Mouse (Mus musculus) myocyte (in vitro differentiated cells): ENCODE results near the gene Myh1.

Experiments
- CEBPB ChIP-seq: IDR thresholded peaks from 2 replicates; pipeline ENCODE4 v1.6.1; 2011; ENCODE audit warnings: mild to moderate bottlenecking, moderate library complexity; ENCODE audit not compliant: poor library complexity, insufficient read depth, severe bottlenecking
- E2F4 ChIP-seq: IDR thresholded peaks from one replicate; pipeline ENCODE4 v1.6.1; 2011; ENCODE audit warnings: mild to moderate bottlenecking, control low read depth, moderate library complexity; ENCODE audit not compliant: insufficient read depth
- MAX ChIP-seq: IDR thresholded peaks from one replicate; pipeline ENCODE4 v1.6.1; 2011; ENCODE audit warnings: low read depth, mild to moderate bottlenecking, control low read depth
- MYOD1 ChIP-seq, 3 experiments: IDR thresholded peaks; one replicate each; pipeline ENCODE4 v1.6.1; 2011; ENCODE audit warnings: control low read depth in 2 of 3, low read depth in 2 of 3, mild to moderate bottlenecking in 2 of 3, moderate library complexity in 1 of 3; ENCODE audit not compliant: insufficient read length in 2 of 3, control insufficient read depth in 1 of 3
- POLR2A ChIP-seq: IDR thresholded peaks from one replicate; pipeline ENCODE4 v1.6.1; 2011; ENCODE audit warnings: low read depth, mild to moderate bottlenecking, control low read depth, moderate library complexity; ENCODE audit not compliant: insufficient read length
- POLR2AphosphoS2 ChIP-seq: IDR thresholded peaks from one replicate; pipeline ENCODE4 v1.6.1; 2011; ENCODE audit warnings: low read depth, control low read depth; ENCODE audit not compliant: insufficient read length
- REST ChIP-seq: IDR thresholded peaks from one replicate; pipeline ENCODE4 v1.6.1; 2011; ENCODE audit warnings: mild to moderate bottlenecking, control low read depth, moderate library complexity; ENCODE audit not compliant: insufficient read depth, insufficient read length
- SRF ChIP-seq: IDR thresholded peaks from one replicate; pipeline ENCODE4 v1.6.1; 2011; ENCODE audit warnings: low read depth; ENCODE audit not compliant: control insufficient read depth, insufficient read length
- USF1 ChIP-seq: IDR thresholded peaks from one replicate; pipeline ENCODE4 v1.6.1; 2011; ENCODE audit warnings: low read depth, mild to moderate bottlenecking, control low read depth, moderate library complexity

DNA sequence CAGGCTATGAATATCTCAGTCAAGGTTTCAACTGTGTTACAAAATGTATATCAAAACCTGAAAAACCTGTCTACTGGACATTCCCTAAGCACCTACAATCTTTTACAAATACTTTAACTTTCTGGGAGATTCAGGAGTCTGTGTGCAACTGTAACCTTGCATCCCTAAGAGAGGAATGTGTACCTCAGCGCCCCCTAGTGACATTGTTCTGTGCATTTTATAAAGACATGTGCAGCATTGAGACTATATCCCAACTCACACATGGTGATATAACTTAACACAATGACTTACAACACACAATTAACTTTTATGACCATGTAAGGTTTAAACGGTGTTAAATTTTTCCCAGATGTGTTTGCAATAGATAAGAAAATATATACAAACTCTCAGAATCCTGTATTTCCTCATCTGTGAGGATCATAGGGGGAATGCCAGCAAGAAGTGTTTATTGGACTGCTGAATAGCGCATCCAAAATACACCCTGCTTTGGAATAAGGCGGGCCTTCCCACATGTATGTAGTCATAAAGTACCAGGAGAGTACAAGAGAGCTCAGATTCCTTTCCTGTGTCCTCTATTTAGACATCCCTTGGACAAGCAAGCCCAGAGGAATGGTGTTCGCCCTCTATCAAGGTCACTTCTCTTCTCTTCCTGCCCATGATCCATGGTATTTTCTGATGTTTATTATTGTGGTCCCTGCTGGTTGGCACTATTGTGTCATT is 35.9 kb downstream of the Myh1 start:
- TF ChIP-seq POLR2A = no peak
- no peak for TF ChIP-seq MAX
- no peak for TF ChIP-seq CEBPB
- TF ChIP-seq REST = no peak
- no peak for TF ChIP-seq POLR2AphosphoS2
- no peak for TF ChIP-seq USF1
- TF ChIP-seq E2F4 = no peak
- TF ChIP-seq MYOD1 (IDR thresholded peaks at IDR 0.05; ENCODE audit: control insufficient read depth in 1 of 3, insufficient read length in 2 of 3, low read depth in 2 of 3) = no peak
- TF ChIP-seq SRF = no peak
